Mouse (Mus musculus) thymus, postnatal 10 days (tissue): ENCODE data around the gene St6gal1.
"Not testable (repeated sequence)": the region's sequence is repeated elsewhere in the genome, so short reads cannot be mapped to it uniquely, and the experiment has no call there.

Source experiments
- DNase-seq, 2 experiments: peaks; one replicate each; pipeline ENCODE4 v3.0.0; 2021; ENCODE audit warnings: low spot score in 2 of 2

St6gal1 gene

DNA sequence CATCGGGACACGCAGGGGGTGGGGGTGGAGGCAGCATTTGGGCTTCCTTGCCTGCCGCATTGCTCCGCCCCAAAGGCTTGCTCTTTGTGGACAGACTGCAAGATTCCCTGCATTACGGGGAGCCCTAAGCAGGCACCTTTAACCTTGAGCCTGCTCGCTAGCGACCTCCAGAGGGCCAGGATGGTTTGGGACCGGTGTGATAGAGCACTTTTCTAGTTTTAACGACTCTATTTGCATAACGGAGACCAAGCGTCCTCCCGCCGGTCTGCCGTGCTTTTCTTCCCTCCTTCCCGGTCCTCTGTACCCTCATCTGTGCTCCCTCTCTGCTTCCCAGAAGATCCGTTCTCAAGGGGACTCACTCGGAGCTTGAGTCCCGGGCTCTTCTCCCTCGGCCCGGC, at the start of gene St6gal1:
Gene St6gal1, plus strand, starts transcription at position 70 of the 398 bp plus-strand sequence.
- peak; percentile 85 to 91 for DNase-seq

DNA sequence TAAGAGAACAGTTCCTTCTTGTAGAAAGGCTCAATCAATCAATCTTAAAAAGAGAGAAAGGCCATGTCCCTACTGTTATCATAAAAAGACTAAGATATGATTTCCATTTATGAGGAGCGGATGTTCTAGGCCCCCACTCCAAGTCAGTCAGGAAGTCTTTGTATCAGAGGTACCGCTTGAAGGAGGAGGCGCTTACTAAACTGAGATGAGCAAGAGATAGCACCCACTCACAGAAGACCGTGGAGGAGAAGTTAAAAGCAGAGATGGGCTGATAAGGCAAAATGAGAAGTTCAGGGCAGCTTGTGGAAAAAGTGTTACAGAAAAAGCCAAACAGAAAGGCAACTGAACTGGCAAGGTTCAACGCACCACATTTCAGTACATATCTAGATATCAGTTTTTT, 49.7 kb upstream of the St6gal1 start:
- peak; percentile 48 to 54 for DNase-seq

DNA sequence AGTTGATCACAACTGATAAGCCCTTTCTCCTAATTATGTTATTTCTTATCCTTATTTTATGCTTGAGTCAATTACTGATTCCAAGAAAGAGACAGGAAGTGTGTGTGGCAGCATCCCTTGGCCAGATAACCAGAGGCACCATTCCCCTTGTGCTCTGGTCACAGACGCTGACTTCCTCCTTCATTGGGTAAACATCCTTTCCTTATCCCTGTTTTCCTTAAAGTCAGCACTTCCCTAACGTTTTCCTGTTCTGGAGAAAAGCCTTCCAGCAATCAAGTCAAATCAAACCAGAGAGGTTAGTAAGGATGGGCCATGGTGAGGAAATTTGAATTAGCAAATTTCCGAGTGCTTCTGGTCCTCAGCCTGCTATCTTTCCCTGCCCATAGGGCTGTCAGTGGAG, 48.6 kb upstream of the St6gal1 start:
- DNase-seq: no peak

DNA sequence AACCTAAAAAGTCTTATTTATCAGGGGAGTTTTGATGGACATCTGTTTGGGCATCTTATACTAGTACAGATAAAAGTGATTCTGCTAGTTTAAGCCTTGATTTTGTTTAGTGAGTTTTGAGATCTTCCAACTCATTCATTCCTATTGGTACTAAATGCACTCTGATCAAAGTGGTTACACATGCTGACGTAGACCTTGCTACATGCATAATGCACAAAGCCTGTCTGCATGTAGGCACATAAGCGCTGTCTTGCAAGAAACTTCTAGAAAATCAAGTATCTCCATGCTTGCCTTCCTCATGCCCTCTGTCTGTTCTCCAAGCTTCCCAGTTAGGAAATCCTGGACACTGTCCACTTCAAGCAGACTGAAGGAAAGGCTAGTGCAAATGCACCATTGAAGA, 46.7 kb upstream of the St6gal1 start:
- no peak for DNase-seq

DNA sequence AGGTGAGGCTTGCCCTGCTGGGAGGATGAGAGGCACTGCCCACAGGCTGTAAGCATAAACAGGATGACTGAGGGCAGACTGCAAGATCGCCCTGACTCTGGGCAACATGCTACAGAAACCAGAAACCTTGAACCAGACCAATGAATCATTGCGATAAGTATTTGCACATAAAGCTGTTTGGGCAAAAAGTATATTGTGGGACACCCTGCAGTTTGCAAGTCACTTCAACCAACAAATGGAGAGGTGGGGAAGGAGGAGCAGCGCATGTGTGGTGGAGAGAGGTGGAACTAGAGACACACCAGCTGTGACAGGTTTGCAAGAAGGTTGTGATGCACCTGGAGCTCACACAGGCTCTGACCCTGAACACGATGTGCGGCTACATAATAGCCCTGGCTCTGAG, 45.7 kb upstream of the St6gal1 start:
- no peak for DNase-seq

DNA sequence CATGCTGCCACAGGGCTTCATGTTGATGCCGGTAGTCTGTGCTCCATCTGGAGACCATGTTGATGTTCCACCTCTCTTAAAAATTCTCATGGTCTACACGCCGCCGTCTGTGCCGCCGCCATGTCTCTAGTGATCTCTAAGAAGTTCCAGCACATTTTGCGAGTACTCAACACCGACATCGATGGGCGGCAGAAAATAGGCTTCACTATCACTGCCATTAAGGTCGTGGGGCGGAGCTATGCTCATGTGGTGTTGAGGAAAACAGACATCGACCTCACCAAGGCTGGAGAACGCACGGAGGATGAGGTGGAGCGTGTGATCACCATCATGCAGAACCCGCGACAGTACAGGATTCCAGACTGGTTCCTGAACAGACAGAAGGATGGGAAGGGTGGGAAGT, 45.1 kb upstream of the St6gal1 start:
- not testable (repeated sequence) for DNase-seq

DNA sequence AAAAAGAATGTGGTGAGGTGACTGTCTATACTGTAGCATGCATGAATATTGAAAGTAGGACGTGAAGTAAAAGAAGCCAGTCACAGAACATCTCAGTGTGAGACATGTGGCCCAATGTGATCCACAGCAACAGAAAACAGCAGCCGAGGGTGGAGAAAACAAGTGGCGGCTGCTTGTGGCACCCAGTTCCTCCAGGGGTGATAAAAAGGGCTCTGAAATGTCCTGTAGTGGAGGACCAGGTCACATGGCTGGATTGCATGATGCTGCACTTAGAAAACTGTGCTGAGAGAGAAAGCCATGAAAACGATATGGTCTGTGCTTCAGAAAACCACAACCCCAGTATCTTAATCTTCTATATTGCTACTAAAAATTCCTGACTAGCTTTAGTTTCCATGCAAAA, 43.5 kb upstream of the St6gal1 start:
- no peak for DNase-seq

DNA sequence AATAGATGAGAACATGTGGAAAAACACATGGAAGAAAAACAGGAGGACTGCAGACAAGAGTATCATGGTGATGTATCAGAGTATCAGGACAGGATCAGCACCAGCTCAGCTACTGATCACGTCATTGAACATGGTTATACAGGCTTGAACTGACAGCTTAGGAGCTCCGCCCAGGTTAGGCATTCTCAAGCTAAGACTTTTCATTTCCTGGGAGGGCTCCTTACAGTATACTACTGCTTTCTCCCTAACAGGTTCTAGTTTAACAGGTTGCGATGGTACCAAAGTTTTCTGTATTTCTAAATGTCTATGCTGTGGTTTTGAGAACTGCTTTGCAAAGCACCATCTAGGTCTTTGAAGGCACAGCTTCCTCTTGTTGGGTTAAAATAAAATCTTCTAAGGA, 43.1 kb upstream of the St6gal1 start:
- DNase-seq: peak; percentile 31

DNA sequence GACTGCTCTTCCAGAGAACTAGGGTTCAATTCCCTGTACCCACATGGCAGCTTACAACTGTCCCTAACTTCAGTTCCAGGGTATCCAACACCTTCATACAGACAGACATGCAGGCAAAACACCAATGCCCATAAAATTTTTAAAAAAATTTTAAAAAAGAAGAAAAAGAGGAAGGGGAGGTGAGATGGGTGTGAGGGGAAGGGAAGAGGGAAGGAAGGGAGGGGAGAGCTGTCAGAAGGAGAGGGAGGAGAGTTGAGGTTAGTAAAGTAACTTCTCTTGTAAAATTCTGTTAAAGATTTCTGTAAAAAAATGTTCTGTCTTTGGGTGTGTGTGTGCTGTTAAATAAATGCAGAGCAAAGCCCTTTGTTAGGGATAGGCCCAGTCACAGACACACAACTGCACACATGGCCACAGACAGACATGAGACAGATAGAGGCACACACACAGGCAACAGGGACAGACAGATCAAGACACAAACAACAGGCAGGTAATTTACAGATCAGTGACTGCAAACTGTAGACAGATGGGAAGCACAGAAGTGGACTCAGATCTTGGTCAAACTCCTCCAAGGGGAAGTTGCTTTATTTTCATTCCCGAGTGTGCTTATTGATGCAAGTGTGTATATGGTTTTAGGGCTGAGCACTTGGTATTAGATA, 42.5 kb upstream of the St6gal1 start:
- no peak for DNase-seq

DNA sequence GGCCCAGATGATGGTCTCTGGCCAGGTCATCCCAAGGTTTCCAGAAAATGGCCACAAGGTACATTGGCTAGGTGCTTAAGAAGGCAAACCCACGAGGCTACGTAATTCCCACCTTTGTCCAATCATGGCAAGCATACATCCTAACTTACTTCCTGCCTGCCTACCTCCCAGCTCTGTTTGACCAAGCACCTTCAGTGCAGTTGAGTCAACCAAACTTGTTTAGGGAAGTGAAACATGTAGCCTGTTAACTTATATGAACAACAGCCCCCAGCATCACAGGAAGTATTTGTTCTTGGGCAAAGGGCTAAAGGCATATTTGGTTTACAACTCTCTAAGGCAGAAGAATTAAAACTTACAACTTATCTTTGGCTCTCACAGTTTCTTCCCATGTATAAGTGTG, 38.7 kb upstream of the St6gal1 start:
- no peak for DNase-seq

DNA sequence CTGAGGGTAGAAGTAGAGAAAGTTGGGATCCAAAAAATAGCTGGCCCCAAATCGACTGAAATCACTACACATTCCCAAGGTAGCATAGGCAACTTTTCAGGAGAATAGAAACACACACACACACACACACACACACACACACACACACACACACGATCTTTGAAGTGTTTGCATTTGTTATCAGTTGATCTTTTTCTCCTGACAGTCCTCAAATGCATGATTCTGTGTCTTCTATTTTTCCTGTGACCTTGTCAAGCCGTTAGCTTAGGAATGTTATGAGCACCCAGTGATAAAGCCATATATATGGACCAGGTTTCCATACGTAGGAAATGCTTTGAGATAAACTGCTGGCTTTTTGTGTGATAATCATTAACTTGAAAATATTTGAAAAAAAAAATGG, 38.1 kb upstream of the St6gal1 start:
- no peak for DNase-seq

DNA sequence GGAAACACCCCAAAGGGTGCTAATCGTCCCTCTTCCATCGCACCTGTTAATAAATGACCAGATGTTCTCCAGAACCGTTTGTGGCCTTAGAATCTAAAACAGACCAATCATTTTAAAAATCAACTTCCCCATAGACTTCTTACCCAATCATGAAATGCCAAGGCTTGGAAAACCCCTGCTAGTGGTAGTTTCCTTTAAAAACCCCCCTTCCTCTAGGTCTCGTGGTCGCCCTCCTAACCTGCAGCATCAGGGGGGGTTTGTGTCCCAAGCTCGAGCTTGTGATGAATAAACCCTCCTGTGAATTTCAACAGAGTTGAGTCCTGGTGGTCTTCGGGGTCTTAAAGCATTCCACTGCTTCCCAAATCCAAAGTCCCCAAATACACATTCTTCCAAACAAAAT, 36.6 kb upstream of the St6gal1 start:
- DNase-seq: no peak

DNA sequence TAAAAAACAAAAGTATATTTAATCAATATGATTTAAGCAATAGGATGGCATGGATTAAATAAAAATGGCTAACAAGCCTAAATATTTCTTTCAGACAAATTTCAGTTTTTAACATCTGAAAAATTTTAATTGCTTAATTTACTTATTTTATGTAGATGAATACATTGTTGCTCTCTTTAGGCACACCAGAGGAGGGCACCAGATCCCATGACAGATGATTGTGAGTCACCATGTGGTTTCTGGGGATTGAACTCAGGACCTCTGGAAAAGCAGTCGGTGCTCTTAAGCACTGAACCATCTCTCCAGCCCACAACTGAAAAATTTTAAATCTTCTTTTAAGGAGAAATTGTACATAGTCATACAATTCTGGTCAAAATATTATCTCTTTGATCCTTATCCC, 34.9 kb upstream of the St6gal1 start:
- no peak for DNase-seq

DNA sequence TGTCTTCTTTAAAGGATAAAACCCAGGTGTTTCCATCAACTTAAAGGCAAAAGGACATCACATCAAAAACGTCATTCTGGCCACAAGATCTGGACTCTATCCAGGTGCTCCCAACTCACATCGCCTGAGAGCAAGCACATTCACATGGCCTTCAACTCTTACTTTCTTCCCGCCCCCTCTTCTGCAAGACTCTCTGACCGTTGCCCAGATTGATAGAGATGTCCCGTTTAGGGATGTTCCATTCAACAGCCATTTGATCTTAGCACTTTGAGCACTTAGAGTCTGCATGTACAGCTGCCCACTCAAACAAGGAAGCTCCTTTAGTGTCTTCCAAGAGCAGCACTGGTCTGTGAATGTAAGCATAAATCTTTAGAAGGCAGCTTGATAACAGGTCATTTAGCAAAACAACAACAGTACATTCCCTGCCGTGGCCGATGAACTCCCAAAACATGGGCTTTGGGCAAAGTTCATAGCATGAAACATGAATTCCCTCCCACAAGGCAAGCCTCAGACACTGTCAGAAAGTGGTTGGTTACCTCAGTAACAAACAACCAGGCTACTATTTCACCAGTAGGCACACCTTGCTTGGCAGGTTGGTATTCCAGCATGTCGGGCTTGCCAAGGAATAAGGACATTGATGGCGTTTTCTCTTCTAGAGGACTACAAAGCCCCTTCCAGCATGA, 32.8 kb upstream of the St6gal1 start:
- DNase-seq: no peak

DNA sequence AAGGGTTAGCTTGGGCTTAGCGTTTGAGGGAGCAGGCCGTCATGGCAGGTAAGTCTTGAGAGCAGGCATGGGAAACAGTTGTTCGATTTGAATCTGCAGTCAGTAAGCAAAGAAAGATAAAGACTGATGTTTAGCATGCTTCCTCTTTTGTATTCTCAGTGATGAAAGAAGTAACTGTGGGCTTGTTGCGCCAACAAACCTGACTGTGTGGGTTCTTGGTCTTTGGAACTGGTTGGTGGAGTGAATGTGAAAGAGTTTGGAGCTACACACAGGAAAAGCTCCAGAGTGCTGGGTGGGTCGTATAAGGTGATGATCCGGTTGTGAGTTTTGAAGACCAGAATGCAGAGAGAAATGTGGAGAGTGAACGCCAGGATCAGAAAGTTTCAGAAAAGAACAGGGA, 28.9 kb upstream of the St6gal1 start:
- no peak for DNase-seq

DNA sequence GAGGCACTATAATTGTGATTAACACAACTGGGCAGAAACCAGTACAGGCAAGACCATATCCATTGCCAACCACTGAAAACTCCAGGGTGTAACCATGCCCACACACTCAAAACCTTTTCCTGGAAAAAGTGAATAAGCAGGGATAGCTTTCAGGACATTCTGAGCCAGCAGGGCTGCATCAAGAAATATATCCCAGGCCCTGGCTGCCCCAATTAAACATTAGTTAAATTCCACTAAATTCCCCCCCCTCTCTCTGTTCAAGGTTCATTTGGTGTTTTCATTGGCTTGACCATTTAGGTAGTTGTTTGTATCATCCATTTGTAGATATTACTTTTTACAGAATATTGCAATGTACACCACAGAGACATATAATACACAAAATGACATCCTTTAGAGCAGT, 28.2 kb upstream of the St6gal1 start:
- DNase-seq: no peak

DNA sequence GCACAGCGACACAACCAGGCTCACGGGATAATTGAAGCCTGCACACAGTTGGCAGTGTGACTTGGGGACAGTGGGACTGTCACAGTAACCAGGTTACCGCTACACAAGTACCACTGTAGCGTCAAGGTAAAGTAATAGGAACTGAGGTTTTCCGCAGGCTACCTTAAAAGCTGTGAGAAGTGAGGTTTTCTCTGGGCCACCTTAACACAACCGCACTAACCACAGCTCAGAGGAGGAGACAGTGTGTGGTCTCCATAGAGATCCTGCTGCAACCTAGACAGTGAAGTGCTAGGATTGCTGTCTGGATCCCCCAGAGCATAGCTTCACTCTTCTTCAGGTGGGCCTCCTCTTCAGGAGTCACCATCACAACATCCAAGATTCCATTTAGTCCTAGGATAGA, 27.7 kb upstream of the St6gal1 start:
- no peak for DNase-seq

DNA sequence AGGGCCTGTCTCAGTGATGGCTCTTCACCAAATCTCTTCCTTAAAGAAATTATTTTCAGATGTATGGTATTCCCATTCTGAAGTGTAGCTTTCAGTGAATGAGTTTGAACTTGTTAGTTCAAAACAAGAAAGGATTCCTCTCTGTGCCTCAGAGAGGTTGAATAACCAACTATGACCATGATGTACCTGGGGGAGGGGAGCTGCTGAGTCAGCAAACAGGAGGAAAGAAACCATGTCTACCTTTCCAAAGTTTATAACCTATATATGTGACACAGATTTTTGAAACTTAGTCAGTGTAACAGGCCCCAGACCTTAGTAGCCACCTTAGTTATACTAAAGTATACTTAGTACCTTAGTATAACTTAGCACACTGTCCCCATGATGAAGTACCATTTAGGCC, 23.0 kb upstream of the St6gal1 start:
- no peak for DNase-seq

DNA sequence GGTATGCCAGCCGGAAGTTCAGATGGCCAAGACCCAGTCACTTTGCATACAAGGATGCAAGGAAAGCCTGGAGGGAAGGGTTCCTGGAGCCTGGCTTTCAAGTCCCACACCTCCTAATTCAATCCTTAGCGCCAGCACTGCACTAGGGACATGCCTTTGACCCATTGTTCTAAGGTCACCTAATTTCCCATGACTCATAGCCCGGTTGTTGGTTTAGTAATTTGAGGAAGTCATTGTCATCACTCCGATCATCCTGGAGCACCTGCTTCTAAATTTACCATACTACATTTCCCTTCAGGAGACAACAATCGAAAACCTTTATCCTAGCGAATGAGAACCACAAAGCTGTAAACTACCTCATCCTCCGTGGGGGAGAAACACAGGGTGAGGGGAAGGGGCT, 10.2 kb upstream of the St6gal1 start:
- DNase-seq: no peak

DNA sequence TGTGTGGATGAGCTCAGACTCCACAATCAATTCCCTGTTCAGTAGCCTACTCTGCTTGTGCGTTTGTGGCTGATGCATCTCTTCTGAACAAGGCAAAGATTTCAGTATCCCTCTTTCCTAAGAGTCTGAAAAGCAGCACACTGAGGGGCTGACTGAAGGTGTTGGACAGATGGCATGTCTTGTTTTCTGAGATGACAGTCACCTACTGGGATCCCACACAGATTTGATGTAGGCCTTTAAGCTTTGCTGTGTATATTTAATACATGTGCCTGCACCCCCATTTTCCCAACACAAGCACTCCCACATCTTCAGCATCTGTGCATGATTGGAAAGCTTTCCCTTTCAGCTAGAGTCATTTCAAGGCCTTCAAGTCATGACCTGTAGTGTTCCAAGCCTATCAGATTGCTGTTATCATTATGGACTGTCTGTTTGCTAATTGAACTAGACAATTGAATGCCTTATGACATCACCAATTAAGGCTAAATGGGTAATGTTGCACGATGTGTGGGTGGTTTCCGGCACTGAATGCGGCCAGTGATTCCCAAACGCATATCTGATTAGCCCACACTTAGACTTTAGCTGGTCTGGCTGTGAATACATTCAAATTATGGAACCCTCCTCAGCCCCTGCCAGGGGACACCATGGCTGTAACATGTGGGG, 9.2 kb upstream of the St6gal1 start:
- no peak for DNase-seq

DNA sequence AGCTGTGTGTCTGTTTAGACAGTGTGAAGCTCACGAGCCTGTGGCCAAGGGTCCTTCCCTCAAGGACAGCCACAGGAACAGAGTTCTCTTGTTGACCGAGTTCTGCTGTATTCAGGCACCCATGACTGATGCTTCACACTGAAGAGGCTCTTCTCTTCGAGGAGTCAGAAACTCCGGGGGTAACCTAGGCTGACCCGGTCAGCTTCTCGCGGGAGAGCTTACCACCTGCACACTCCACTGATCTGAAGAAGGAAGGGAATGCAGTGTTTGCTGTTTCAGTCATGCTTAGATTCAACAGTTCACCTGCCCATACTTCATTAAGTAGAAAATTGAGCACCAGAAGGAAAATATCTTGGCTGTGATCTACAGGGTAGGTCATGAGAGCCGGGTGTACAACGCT, 8.2 kb upstream of the St6gal1 start:
- no peak for DNase-seq

DNA sequence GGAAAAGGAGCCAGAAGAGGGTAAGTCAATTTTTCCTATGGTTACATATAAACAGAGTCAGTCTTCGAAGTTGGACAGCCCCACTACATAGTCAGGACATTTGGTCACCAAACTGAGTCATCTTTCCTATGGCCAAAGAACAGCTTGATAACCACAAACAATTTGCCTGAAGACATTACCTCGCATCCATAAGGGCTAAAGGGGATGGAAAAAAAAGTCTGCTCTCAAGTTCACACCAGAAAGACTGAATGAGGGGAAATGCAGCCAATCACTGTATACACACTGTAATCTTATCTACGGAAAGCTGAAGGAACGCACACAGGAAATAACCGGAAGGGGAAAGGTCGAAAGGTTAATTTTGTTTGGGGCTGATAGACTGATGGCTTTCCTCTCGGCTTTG, 6.2 kb upstream of the St6gal1 start:
- no peak for DNase-seq

DNA sequence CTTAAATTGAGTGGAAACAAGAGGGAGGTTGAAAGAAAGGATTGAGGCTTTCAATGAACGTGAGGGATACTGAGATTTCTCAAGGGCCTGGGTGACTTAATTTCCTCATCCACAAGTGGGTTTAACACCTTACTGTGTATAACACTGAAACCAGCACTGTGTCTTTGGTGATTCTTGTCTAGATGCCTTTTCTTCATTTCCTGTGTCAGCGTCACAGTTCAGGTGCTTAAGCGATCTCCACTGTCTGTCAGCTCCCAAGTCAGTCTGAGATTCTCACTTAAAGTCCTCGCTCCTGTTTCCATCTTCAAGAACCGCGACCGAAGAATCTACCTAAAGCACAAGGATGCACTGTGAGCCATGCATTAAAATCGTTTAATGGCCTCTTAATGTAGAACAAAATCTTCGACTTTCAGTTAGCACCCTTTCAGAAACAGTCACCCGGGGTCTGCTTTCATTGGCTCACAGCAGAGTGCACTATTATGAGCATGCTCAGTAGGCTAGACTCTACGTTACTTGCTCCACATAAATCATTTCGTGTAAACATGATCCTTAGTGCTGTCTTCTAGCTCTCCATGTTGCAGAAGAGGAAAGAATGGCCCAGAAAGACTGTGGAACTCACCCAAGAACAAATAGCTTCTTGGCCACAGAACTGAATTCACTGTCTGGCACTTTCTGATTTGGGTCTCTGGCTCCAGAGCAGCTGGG, 1.2 kb upstream of the St6gal1 start:
- DNase-seq: peak; percentile 29 to 32
